Mouse (Mus musculus): ENCODE data around the gene Eif4e.

Gene Eif4e

DNA sequence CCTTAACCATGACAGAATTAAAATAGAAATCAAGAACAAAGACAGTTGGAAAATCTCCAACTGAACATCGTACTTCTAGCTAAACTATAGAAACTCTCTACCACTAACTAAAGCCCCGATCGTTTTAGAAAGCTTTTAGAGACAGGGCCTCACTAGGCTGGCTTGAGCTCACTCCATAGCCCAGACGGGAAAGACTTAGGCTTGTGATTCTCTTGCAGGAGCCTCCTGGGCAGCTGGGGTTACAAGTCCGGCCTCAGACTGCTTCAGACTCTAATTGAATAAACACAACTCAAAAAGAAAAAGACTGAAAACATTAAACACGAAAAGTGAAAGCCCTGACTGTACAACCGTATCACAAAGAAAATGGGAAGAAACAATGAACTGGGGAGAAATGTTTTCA is 60.2 kb downstream of the Eif4e start:
- DNase-seq (ENCODE audit: low spot score in 2 of 2), result no peak

DNA sequence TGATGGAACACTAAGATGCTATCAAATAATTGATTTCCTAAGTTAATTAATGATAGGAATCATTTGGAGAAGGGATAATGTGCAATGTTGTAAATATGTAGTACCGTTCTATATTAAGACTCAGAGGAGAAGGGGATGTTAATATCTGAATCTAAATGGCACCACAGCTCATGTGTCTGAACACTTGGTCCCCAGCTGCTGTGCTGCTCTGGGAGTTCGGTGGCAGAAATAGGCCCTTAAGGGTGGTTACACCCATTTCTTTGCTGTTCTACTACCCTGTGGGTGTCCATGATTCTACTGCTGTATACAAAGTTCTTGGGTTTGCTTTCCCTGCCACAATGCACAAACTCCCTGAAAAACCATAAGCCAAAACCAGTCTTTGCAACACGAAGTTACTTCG is 61.2 kb downstream of the Eif4e start:
- DNase-seq (ENCODE audit: low spot score in 2 of 2), result no peak

DNA sequence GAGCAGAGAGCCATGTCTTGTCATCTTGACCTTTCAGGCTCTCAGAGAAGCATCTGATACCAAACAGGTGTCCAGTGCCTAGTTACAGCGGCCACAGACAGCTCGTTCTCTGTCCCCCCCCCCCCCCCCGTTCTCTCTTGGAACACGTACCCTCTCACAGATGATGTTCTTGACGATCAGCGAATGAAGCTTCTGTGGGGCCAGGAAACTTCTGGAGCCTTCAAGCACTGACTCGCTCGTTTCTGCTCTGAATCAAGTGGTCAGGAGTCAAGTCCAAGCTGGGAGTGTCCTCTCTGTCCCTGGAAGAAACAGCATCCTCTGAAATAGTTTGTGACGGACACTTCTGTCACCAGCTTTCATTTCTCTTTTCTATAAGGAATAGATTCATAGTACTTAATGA is 62.0 kb downstream of the Eif4e start:
- no peak for DNase-seq (ENCODE audit: low spot score in 2 of 2)

DNA sequence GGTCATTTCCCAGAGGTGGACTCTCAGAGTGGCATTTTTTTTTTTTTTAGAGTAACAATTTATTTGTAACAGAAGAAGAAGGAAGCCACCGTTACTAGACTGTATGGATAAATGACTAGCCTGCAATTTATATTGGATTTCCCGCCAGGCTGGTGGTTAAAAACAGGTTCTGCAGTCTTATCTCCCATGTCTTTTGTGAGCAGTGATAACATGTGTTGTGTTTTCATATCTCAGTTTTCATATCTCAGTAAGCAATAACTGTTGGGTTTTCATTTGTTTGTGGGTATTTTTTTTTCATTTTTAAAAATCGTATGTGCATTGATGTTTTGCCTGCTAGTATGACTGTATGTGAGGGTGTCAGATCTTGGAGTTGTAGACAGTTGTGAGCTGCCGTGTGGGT is 65.0 kb downstream of the Eif4e start:
- DNase-seq (ENCODE audit: low spot score in 2 of 2), result no peak

DNA sequence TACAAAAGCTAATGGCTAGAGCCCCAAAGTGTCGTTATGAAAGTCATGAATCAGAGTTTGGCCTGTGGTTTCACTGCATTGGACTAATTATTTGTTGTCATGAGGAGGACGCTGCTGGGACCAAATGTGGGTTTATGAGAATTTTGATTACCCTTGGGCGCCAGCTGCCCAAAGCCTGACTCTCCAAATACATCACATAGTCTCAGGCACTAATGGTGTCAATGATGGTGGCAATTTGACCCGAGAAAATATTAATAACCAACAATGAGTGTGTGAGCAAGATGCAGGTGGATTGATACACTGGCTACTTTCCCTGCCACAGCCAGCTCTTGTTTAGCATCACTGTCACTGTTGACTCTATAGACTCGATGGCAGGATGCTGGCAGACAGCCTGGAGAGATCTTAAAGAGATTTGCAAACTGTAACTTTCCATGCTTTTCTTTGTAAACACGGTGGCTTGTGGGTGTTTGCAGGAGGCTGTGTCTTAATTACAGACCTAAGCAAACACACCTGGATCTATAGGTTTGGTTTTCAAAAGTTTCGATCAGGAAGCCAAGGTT is 65.9 kb downstream of the Eif4e start:
- DNase-seq (ENCODE audit: low spot score in 2 of 2), result no peak

DNA sequence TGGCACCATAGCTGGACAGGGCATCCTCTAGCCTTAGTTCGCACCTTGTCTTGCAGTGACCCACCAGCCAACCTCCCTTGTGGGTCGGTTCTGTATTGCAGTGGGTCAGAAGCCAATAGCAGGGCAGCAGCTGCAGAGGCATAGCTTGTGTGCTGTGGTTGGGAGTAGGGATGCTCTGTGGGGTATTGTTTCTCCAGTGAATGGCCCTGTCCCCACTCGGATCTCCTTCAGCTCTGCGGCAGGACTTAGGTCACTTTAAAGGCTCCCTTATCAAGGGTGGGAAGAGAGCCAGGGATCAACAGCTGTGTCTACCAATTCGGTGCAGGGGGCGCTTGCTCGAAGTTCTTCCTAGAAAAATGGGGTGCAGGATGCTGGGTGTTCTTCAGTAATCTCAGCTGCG is 67.2 kb downstream of the Eif4e start:
- DNase-seq (ENCODE audit: low spot score in 2 of 2), result no peak

DNA sequence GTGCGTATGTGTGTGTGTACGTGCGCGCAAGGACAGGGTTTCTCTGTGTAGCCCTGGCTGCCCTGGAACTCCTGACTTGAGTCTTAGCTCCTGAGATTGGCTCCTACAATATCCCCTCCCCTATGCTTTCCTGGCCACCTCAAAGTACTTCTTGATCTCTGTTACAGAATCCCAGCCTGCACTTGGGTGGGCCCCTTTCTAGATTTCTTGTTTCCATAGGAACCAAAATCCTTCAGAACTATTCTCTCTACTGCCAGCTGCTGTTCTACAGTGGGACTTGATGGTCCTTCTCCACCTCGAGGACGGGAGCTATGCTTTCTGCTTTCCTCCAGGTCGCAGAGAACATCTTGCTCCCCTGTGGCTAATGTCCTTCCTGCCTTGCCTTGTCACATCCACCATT is 67.9 kb downstream of the Eif4e start:
- DNase-seq (ENCODE audit: low spot score in 2 of 2), result no peak

DNA sequence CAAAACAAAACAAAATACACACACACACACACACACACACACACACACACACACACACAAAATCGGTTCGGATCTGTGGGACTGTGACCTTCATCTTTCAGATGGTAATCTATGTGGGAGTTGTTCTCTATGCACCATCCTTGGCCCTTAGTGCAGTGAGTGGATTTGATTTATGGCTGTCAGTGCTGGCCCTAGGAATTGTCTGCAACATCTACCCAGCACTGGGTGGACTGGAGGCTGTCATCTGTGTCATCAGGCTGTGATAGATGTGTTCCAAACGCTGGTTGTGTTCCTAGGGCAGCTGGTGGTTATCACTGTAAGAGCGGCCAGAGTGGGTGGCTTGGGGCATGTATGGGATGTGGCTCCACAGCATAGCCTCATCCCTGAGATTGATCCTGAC is 75.1 kb downstream of the Eif4e start:
- DNase-seq (ENCODE audit: low spot score in 2 of 2), result no peak

DNA sequence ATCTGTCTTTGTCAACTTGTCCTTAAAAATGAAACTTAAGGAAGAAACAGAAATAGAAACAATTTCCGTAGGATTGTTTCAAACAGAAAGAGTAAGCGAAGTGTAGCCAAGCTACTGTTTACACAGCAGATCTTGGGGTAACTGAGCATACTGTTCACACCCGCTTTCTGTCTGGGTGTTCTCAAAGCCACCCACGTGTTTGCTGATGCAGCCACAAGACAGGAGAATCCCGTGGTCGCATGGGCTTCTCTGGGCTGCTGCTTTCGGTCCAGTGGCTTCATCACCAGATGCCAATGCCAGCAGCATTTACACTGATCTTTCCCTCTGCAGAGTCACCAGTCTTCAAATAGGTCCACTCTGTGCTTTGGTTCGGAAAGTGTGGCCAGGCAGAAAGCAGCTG is 79.2 kb downstream of the Eif4e start:
- no peak for DNase-seq (ENCODE audit: low spot score in 2 of 2)

DNA sequence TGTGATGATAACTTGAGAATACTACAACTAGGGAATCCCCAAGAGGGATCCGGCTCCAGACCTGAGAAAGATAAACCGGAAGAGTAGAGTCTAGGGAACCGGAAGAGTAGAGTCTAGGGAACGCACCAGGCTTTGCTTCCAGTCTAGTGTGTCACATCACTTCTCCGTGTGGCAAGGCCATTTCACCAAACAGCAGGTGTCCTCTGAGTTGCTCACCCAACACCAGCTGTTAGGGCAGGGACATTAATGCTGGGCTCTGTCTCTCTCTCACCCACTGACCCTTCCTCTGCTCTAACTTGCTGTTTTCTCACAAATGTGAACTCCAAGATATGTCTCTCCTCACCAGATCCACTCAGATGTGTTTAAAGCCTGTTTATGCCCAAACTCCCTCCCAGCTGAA is 82.7 kb downstream of the Eif4e start:
- DNase-seq (ENCODE audit: low spot score in 2 of 2), result no peak

Measured in spleen, postnatal 10 days (tissue).